Mouse (Mus musculus): ENCODE data around the gene Mansc1. TPM values are rescaled to one million over a fixed set of nuclear protein-coding genes. Genes with fewer than 3 reads are reported as not detected.
"Not testable (repeated sequence)": the region's sequence is repeated elsewhere in the genome, so short reads cannot be mapped to it uniquely, and the experiment has no call there.

Mansc1 gene
- 1 to 10 TPM; 3.4 to 4.1 TPM for total RNA-seq (2021)
- long read RNA-seq, experiment 1, transcript Mansc1-201 (4 exons, 2,376 nt): major isoform, 5 of 5 reads
- long read RNA-seq, experiment 1, partial matches to known transcripts: 0 of 5 reads
- long read RNA-seq, experiment 1, other reads (novel, unspliced or antisense): 0 of 5 reads
- long read RNA-seq, experiment 2: 0 reads

DNA sequence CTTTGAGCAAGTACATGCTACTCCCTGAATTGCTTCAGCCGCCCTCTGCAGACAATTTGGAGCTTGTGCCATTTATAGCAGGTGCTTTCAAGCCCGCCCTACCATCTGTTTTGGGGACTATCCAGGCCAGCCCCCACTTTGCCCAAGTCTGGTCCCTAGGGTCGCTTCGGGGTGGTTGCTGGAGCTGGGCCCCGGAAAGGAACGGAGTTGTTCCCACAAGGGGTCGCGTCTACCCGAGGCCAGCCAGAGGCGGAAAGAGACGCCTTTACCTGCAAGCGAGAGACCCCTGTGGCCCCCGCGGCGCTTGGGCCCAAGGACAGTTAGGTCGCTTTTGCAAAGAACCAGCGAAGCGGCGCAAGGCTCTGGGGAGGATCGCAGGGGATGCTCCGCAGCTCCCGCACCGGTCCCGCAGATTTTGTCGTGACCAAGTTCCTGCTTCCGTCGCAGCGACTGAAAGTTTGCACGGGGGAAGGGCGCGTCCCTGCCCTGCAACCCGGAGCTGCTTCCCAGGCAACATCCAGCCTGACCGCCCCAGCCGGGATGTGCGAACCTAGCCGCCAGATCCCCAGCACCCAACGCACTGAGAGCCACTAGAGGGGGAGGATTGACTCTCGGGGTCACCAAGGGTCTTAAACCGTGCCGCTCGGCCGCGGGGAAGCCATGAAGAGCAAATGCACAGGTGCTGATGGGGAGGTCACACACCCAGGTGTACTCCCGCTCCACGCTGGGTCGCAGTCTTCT is at the start of gene Mansc1:
Gene Mansc1 (minus strand): TSS at position 542 of the 741 bp plus-strand sequence.
- peak; percentile 52 to 55 for DNase-seq

GRCm38 (mm10) chr6:134679330-134679729 is 47.0 kb upstream of the Mansc1 start:
- DNase-seq: not testable (repeated sequence)

DNA sequence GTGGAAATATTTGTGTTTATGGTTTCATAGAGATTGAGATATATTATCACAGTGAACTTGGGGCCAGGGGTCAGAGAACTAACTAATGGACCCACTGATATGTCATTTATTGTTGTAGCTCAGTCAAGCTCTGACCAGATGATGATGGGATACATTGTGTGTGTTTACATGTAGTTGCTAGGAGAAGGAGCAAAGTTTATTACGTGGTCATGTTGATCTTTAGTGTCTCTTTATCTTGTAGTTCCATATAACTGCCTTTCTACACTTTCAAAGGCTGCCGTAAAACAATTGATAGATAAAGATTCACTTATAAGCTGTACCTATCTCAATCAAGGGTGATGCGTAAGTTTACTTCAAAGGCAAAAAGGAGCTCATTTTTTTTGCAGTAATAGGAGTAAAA is 45.7 kb upstream of the Mansc1 start:
- DNase-seq: no peak

DNA sequence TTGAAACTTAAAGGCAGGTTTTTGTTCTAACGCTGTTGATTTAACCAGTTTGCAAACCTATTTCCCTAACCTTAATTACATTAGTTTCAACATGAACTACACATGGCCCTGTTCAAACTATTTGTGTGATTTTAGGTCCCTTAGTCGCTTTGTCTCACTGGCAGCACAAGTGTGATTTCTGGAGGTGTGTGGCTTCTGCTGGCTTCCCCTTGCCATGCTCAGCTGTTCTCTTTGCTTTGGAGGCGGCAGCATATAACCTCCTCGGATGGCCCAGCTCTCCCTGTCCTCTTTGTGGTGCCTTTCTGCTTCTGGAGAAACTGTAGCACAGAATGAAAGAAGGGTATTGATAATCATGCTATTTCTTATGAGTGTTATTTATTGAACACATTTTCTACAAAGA is 45.2 kb upstream of the Mansc1 start:
- DNase-seq: no peak

- peak in 1 of 2 experiments; percentile 41 for DNase-seq
Observed at GRCm38 (mm10) chr6:134673712-134674111, 41.4 kb upstream of the Mansc1 start.

GRCm38 (mm10) chr6:134670881-134671411 is 38.7 kb upstream of the Mansc1 start:
- DNase-seq: peak; percentile 64 to 71

DNA sequence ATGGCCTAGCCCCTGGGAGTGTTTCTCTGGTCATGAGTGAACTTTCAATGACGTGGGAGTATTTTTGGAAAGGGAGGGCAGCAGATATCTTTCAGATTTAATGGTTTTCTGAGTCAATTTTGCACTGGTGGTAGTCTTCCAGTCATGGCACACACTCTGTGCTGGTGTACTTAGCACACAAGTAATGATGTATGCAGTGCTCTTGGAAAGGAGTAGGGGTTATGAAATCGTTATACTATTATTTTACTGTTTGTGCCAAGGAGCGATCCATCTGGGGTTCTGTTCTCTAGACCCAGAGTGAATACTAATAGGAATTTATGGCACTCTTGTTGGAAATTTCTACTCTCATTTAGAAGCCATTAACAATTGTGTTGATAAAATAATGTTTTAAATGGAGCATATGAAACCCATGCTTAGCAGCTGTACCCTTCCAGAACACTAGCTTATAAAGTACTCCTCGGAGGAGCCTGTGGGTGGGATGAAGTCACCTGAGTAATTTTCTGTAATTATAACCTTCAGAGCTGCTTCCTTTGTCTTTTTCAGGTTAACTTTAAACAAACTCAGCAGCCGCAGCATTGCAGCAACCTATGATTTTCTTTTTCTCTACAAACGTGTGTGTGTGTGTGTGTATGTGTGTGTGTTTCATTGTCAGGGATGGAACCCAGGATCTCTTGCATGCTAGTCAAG is 37.0 kb upstream of the Mansc1 start:
- peak in 1 of 2 experiments; percentile 14 for DNase-seq

- no peak for DNase-seq
Observed at GRCm38 (mm10) chr6:134668519-134668918, 36.2 kb upstream of the Mansc1 start.

DNA sequence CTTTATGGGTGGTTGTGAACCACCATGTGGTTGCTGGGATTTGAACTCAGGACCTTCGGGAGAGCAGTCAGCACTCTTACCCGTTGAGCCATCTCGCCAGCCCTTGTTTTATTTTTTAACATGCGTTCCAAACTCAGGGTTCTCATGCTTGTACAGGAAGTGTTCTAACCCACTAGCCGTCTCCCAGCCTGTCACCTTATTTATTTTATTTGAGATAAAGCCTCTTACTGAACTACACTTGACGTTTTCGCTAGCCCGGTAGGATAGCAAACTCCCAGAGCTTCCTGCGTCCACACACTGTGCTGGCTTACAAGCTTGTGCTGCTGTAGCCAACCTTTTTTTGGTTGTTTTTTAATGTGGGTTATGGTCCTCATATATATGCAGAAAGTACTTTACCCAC is 33.5 kb upstream of the Mansc1 start:
- no peak for DNase-seq

DNA sequence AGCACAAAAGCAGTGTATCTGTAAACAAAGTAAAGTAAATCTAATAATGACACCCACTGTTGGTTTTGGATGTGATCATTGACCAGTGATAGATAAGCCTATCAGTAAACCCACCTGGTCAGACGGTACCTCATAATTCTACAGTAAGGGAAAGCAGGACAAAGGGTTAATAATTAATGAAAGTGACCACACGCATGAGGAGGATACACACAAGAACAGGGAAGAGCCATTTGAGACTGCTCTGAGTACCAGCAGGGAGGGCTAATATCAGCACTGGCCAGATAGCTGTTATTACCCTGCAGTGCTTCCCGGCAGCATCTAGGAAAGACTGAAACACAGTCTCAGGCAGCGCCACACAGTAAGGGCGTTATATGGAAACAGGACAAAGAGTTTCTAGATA is 32.3 kb upstream of the Mansc1 start:
- no peak for DNase-seq

DNA sequence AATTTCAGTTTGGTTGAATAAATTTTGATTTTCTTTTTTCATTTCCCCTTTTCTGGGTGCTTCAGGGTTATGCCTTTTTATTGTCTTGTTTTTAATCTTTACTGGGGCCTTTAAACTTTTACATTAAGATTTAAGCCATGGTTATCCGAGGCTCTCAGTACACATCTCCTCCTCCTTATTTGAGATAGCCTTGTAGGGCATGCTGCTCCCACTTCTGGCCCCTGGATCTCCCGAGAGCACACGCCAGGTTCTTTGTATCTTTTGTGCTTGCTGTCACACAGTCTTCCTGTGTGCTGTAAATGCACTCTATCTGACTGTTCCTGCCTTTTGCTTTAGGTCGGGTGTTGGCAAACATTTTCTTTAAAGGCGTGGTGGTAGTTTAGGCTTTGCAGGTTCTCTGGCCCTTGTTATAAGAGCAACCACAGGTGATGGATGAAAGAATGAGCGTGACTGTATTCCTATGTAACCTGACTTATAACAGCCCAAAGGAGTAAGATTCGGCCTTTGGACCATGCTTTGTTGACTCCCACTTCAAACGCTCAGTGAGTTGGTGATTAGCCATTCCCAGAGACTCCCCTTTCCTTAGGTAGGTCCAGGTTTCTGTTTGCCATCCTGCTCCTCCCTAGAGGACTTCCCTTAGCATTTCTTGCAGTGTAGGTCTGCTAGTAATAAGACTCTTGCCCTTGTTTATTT is 28.6 kb upstream of the Mansc1 start:
- no peak for DNase-seq

GRCm38 (mm10) chr6:134659108-134659958 is 27.0 kb upstream of the Mansc1 start:
- peak; percentile 73 to 76 for DNase-seq

- DNase-seq: no peak
Observed at GRCm38 (mm10) chr6:134656527-134656926, 24.2 kb upstream of the Mansc1 start.

GRCm38 (mm10) chr6:134648356-134648755 is 16.1 kb upstream of the Mansc1 start:
- DNase-seq: no peak

DNA sequence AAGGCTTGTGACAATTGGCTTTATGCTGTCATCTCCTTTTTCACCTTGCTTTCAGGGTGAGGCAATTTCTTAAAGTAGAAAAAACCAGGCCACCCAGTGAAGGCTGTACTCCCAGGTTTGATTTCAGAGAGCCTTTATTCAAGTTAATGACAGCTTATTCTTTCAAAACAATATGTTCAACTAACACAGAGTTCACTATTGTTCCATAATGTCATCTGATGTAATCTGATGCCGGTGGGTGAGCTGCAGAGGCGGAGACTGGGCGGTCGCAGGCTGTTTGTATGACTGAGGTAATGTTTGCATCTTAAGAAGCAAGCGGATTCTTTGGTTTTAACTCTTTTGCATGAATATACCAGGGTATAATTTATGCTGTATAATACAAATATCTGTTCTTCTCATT is 15.3 kb upstream of the Mansc1 start:
- no peak for DNase-seq

DNA sequence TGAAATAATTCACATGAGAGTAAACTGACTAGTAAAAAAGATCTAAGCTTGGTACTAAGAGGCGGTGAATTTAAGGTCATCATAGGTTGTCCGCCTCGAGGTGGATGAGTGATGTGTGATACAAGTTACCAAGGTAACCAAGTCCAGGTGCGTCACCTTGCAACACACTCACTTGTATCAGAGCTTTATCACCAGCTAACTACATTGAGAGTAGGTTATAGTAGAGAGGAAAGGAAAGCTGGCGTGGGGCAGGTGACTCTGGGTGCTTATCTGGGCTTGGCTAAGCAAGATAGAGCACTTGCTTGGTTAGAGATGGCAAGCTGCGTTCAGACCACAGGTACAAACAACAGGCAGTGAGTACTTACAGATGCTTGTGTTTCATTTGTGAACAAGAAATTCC is 14.5 kb upstream of the Mansc1 start:
- no peak for DNase-seq

DNA sequence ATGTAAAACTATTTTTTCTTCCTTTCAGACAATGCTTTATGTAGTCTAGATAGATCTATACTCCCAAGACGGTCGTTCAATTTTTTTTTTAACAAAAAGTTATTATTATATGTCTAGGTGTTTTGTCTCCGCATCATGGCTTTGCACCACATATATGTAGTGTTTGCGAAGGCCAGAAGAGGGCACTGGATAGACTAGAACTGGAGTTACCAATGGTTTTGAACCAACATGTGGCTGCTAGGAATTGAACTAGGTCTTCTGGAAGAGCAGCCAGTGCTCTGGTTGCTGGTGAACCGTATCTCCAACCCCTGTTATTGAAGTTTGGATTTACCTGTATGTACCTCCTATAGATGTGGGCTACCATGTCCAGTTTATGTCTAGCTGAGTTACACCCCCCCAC is 11.0 kb upstream of the Mansc1 start:
- DNase-seq: no peak

DNA sequence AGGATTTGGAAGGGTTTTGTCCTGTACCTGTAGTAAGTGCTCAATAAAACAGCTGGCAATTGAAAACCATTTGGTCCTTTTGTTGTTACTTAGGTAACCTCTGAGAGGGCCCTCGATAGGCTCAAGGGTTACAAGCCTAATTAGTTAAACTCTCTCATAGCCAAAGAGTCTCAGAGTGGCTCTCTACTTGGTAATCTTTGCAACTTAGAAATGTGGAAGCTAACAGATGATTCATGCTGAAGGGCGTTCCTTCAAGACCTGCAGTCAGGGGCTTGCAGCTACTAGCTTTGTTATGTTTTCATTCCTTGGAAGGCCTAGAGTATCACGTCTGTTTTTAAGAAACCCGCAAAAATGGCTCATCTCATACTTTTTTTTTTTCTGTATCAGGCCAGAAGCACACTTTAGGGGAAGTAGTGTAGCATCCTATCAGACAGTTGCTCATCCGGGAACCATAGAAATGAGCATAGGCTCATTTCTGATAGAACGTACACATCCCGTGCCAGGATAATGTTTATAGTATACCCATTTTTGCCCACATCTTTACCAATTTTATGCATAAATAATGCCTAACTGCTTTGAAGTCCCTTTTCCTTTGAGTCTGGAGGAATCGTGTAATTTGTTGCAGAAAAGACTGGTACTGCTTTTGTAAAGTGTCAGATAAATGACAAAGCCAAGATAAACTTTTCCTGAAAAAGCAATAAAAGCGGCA is 9.6 kb upstream of the Mansc1 start:
- no peak for DNase-seq

GRCm38 (mm10) chr6:134640485-134641475 is 8.5 kb upstream of the Mansc1 start:
- DNase-seq: peak; percentile 92 to 95

- no peak for DNase-seq
Observed at GRCm38 (mm10) chr6:134639900-134640299, 7.6 kb upstream of the Mansc1 start.
